Mouse (Mus musculus) bone marrow, adult 2 months (tissue): Measurements from ENCODE around the gene Slc35e2. TPM values are rescaled to one million over a fixed set of nuclear protein-coding genes. Genes with fewer than 3 reads are reported as not detected.
A peak's percentile ranks its signal among the peaks of the same experiment; 100 is the strongest.
"Not testable (repeated sequence)": the region's sequence is repeated elsewhere in the genome, so short reads cannot be mapped to it uniquely, and the experiment has no call there.

Experiments
- H3K27ac ChIP-seq: fragments of 200-500 bp; 2 replicates; pipeline ENCODE4 v1.5.1; 2012; ENCODE audit warnings: low read depth, mild to moderate bottlenecking, control low read depth, inconsistent platforms, low read length; ENCODE audit not compliant: control insufficient read depth, poor library complexity, insufficient read depth
- H3K4me1 ChIP-seq: fragments of 200-500 bp; 2 replicates; pipeline ENCODE4 v1.6.1; 2011; ENCODE audit warnings: low read length; ENCODE audit not compliant: control insufficient read depth, insufficient read depth
- H3K4me3 ChIP-seq: fragments of 200-500 bp; replicated peaks from 2 replicates; pipeline ENCODE3; 2011; ENCODE audit warnings: mild to moderate bottlenecking, low read depth, low read length, control low read depth; ENCODE audit not compliant: control insufficient read depth
- CTCF ChIP-seq: fragments of 200-500 bp; IDR thresholded peaks from 2 replicates; pipeline ENCODE4 v1.5.1; 2011; ENCODE audit warnings: low read length, control low read depth; ENCODE audit not compliant: control insufficient read depth, insufficient read depth
- POLR2A ChIP-seq: fragments of 200-500 bp; IDR thresholded peaks from 2 replicates; pipeline ENCODE4 v1.6.1; 2011; ENCODE audit warnings: low read depth, mild to moderate bottlenecking, control low read depth, low read length, borderline replicate concordance; ENCODE audit not compliant: control insufficient read depth
- WGBS: fragments of 180-500 bp; shearing (Covaris S2); methylation state at CpG from one replicate; pipeline ENCODE4 v1.1.7; 2018; 5-methylcytosine and 5-hydroxymethylcytosine counted together
- polyA plus RNA-seq: library from polyadenylated mRNA; stranded (reverse); fragments of >200 nt; gene quantifications from 2 replicates; pipeline ENCODE4 v1.2.4, GENCODE M21; 2011; ENCODE audit warnings: low replicate concordance; ENCODE audit not compliant: missing spikeins, insufficient read depth, insufficient read length

The Slc35e2 gene
- polyA plus RNA-seq, 1 experiment, result 8.4 TPM

- TF ChIP-seq POLR2A (no peak), CTCF (no peak)
- Histone ChIP-seq H3K27ac (no peak overlapping the region), H3K4me1 (no peaks in the 10 kb centered on the region), H3K4me3 (no peak overlapping the region)
- WGBS, result 91% methylated on average over 10 of the region's 10 CpGs
Observed at GRCm38 (mm10) chr4:155658961-155659360, 57.7 kb downstream of the Slc35e2 start.

GRCm38 (mm10) chr4:155660641-155661040 is 59.4 kb downstream of the Slc35e2 start:
- WGBS, result 89% methylated on average over 12 of the region's 12 CpGs
- TF ChIP-seq POLR2A (no peak), CTCF (no peak)
- H3K4me3 ChIP-seq, result no peak overlapping the region
- H3K27ac ChIP-seq, result no peak overlapping the region
- H3K4me1 ChIP-seq, result no peaks in the 10 kb centered on the region

DNA sequence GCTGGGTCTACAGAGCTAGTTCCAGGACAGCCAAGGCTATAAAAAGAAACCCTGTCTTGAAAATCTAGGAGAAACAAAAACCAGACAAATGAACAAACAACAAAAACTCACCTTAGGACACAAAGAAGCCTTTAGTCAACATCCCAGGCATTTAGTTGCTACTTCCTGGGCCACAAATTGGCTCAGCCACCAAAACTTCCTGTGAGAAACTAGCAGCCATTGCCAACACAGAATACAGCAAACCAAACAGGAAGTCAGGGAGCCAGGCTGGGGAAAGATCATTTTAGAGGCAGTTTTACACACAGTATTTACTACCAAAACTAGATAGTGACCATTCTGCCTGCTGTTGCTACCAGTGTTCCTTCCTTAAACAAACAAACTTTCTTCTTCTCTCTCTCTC is 65.7 kb downstream of the Slc35e2 start:
- no peak for TF ChIP-seq POLR2A
- TF ChIP-seq CTCF, result no peak
- no peaks in the 10 kb centered on the region; the same call in 1 of the 2 replicates for H3K4me1 ChIP-seq
- no peak overlapping the region; the same call in 1 of the 2 replicates for H3K27ac ChIP-seq
- no peak overlapping the region for H3K4me3 ChIP-seq

DNA sequence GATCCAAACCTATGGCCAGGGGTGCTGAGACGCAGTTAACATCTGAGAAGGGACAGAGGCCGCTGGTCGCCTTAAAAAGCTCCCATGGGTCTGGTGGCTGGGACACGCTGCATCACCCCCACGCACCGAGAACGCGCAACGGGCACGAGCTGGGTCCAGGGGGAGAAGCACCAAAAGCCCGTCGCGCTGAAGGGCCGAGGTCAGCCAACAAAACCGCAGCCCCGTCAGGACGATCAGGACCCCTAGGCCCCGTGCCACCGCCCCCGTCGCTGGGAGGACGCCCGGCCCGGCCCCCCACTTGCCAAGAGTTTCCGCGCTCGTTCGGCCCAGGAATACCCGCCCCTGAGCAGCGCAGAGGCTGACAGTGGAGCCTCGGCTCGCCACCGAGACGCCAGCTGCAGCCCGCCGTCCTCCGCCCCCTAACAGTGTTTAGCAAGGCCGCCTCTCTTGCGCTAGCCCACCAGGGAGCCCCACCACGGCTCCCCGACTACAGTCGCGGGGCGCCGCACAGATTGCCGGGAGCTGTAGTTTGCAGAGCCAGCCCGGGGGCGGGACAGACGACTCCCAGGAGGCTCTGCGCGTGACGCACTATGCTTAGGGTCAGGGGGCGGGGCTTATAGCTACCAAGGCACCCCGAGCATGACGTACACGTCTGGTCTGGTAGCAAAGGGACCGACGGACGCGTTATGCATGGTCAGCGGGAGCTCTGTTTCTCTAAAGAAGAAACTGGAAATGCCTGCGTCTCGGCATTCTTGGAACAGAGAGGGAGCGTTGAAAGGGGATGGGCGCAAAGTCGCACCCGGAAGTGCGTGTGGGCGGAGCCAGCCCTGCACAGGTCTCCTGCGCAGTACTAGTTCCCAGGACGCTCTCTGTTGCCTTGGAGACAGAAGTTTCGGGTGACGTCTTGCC is 67.7 kb downstream of the Slc35e2 start, which contains the start of gene Mib2:
Mib2 (minus strand) TSS at position 510 of the 909 bp plus-strand sequence.
- under 1% methylated on average over 73 of the region's 73 CpGs for WGBS
- peak within 1 kb of the TSS; percentile 81 for H3K4me3 ChIP-seq
- H3K4me1 ChIP-seq, result no peaks in the 10 kb centered on the region; the same call in 1 of the 2 replicates
- TF ChIP-seq POLR2A (peak; percentile 23; the same call in 1 of the 2 replicates), CTCF (no peak)
- H3K27ac ChIP-seq, result peak within 1 kb of the TSS; percentile 58

DNA sequence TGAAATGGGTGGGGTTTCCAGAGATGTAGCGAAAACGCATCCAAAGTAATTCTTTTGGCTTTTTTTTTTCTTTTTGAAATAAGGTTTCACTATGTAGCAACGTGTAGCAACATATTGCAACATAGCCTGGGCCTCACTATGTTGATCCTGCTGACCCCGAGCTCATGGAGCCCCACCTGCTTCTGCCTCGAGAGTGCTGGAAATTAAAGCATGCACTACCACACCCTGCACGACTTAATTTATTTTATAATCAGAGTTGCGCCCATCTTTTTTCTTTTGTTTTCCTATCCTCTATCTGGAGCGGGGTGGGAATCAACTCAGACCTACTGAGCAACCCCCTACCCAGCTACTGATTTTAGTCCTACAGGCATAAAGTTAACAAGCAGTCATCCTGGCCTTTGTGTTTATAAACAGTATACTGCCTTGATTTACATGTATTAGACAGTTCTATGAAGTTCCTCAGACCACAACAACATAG is 68.4 kb downstream of the Slc35e2 start:
- Histone ChIP-seq H3K27ac (no peak overlapping the region), H3K4me1 (no peaks in the 10 kb centered on the region; the same call in 1 of the 2 replicates), H3K4me3 (peak overlapping the region; percentile 81)
- WGBS, result 4% methylated on average over 8 of the region's 8 CpGs
- TF ChIP-seq POLR2A (no peak), CTCF (no peak)

DNA sequence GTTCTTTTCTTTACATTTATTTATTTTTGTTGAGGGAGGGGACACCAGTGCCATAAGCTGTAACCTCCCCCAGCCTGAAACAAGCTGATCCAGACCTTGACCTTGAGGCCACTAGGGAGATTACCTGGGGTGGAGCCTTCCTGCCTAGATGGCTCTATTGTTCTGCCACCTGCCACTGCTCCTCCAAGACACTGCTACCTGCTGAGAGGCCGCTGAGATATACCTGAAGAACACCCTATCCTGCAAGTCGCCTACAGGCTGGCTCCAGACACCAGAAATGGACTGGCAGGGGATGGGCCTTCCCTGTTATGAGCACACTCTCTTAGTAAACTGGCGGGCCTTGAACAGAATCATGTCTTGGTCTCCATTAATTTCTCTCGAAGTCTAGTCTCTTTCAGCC is 69.0 kb downstream of the Slc35e2 start:
- 77% methylated on average over 4 of the region's 4 CpGs for WGBS
- H3K27ac ChIP-seq, H3K4me1 ChIP-seq, H3K4me3 ChIP-seq: not testable (repeated sequence)

- Histone ChIP-seq H3K4me1 (no peaks in the 10 kb centered on the region; the same call in 1 of the 2 replicates), H3K4me3 (no peak overlapping the region), H3K27ac (no peak overlapping the region)
- whole genome bisulfite sequencing, result 43% methylated on average over 2 of the region's 2 CpGs
- TF ChIP-seq POLR2A, result no peak
- TF ChIP-seq CTCF, result no peak
Observed at GRCm38 (mm10) chr4:155672082-155672481, 70.9 kb downstream of the Slc35e2 start.

Other genes starting within 250 kb of the Slc35e2 start
- 1.9 TPM in 1 of 2 replicates, not detected in the other for gene Prkcz, start 240.1 kb upstream of the Slc35e2 start, polyA plus RNA-seq
- not detected in 2 replicates for gene Gabrd, start 203.3 kb upstream of the Slc35e2 start, polyA plus RNA-seq
- gene Cfap74, start 192.2 kb upstream of the Slc35e2 start, polyA plus RNA-seq, result 0.54 and 0.85 TPM in 2 replicates
- not detected in 2 replicates for gene Tmem52, start 132.3 kb upstream of the Slc35e2 start, polyA plus RNA-seq
- gene Gnb1, start 110.1 kb upstream of the Slc35e2 start, polyA plus RNA-seq, result 78.1 and 115 TPM in 2 replicates
- gene Nadk, start 39.0 kb upstream of the Slc35e2 start, polyA plus RNA-seq, result 28.2 and 52.6 TPM in 2 replicates
- 132 and 202 TPM in 2 replicates for gene Cdk11b, start 23.4 kb downstream of the Slc35e2 start, polyA plus RNA-seq
- gene Gm10563, start 44.0 kb downstream of the Slc35e2 start, polyA plus RNA-seq, result not detected in 2 replicates
- 5.6 and 6.9 TPM in 2 replicates for gene Mmp23, start 52.0 kb downstream of the Slc35e2 start, polyA plus RNA-seq
- gene Mib2, start 67.8 kb downstream of the Slc35e2 start, polyA plus RNA-seq, result 15.0 and 29.1 TPM in 2 replicates
- gene Fndc10, start 92.9 kb downstream of the Slc35e2 start, polyA plus RNA-seq, result 0.90 and 3.0 TPM in 2 replicates
- 28.5 and 53.2 TPM in 2 replicates for gene Ssu72, start 103.4 kb downstream of the Slc35e2 start, polyA plus RNA-seq
- 0.47 and 3.0 TPM in 2 replicates for gene Tmem240, start 133.4 kb downstream of the Slc35e2 start, polyA plus RNA-seq
- 31.8 and 32.9 TPM in 2 replicates for gene Atad3a, start 159.7 kb downstream of the Slc35e2 start, polyA plus RNA-seq
- 0.97 TPM in 1 of 2 replicates, not detected in the other for gene Vwa1, start 173.3 kb downstream of the Slc35e2 start, polyA plus RNA-seq
- 0.93 and 1.1 TPM in 2 replicates for gene Tmem88b, start 184.5 kb downstream of the Slc35e2 start, polyA plus RNA-seq
- gene Ankrd65, start 189.0 kb downstream of the Slc35e2 start, polyA plus RNA-seq, result 1.1 TPM in 1 of 2 replicates, not detected in the other
- gene Mrpl20, start 201.5 kb downstream of the Slc35e2 start, polyA plus RNA-seq, result 146 and 244 TPM in 2 replicates
- gene Ccnl2, start 211.1 kb downstream of the Slc35e2 start, polyA plus RNA-seq, result 92.0 and 149 TPM in 2 replicates
- 53.9 and 114 TPM in 2 replicates for gene Aurkaip1, start 229.9 kb downstream of the Slc35e2 start, polyA plus RNA-seq
- 8.1 and 12.4 TPM in 2 replicates for gene Mxra8, start 238.3 kb downstream of the Slc35e2 start, polyA plus RNA-seq
- gene Dvl1, start 246.0 kb downstream of the Slc35e2 start, polyA plus RNA-seq, result 21.0 and 50.2 TPM in 2 replicates